Comparison of ENCODE assay signal across 8 mouse cellular contexts in the genomic region with DNA sequence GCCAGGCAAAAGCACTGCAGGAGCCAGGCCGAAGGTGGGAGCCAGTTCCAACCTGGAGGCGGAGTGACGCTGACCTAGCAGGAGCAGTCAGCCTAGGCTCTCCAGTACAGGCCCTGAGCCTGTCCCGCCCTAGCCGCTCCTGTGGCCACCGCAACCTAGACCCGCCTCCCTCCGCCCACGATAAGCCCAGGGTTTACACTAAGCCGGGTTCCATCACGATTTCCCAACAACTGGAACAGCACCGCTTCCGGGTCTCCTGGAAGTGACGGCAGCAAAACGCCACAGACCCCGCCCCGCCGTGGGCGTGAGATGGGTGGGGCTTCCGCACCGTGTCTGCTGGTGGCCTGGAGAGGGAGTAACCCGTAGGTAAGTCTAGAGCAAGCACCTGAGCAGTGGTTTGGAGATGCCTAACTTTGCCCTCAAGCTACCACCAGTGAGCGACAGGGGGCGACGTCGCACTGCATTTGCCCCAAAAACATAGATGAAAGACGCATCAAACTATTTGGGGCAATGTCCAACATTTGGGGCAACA. TPM values are rescaled to one million over a fixed set of nuclear protein-coding genes. Genes with fewer than 3 reads are reported as not detected.
DNase-seq lines count a peak whose midpoint lies in the region; ATAC-seq lines count a peak whose summit lies in the region.

No protein-coding gene starts in this region.

- H3K4me1 ChIP-seq in hindbrain, embryonic 16.5 days (ENCODE audit: control insufficient read depth, insufficient read depth, low read depth, low read length) = peaks cover 34% of the 10 kb centered on the region

- peak overlapping the region; percentile 68 for H3K9ac ChIP-seq in hindbrain, embryonic 16.5 days (ENCODE audit: low read depth, low read length)

- H3K27ac ChIP-seq in hindbrain, embryonic 16.5 days (ENCODE audit: low read depth, low read length) = peak overlapping the region; percentile 5; the same call in 1 of the 2 replicates
- H3K27ac ChIP-seq in macrophage = peak overlapping the region; percentile 15; the same call in 1 of the 2 replicates

- H3K36me3 ChIP-seq in hindbrain, embryonic 16.5 days (ENCODE audit: control insufficient read depth, insufficient read depth, low read length) = peaks cover 26% of the 10 kb centered on the region
- peaks cover 34% of the 10 kb centered on the region for H3K36me3 ChIP-seq in macrophage (ENCODE audit: inconsistent target)

- 0% methylated on average over 24 of the region's 27 CpGs for WGBS in hindbrain, embryonic 16.5 days
- 2% methylated on average over 27 of the region's 27 CpGs for WGBS in macrophage (ENCODE audit: missing documents)

- peak overlapping the region; percentile 84 for H3K4me2 ChIP-seq in hindbrain, embryonic 16.5 days (ENCODE audit: low read length)

- peak; percentile 89 for ATAC-seq in hindbrain, embryonic 16.5 days

- peak overlapping the region; percentile 56 for H3K4me3 ChIP-seq in hindbrain, embryonic 16.5 days (ENCODE audit: low read length)
- peak overlapping the region; percentile 68 for H3K4me3 ChIP-seq in macrophage (ENCODE audit: inconsistent target)

- H3K27me3 ChIP-seq in hindbrain, embryonic 16.5 days (replicated peaks; ENCODE audit: control insufficient read depth, insufficient read depth, low read length) = no peaks in the 10 kb centered on the region

- peak; percentile 93 for DNase-seq in WW6 (ENCODE audit: low read depth, low spot score)
- DNase-seq in cerebellum, postnatal 4 days (ENCODE audit: low spot score in 2 of 2) = peak; percentile 80 to 88
- peak; percentile 96 for DNase-seq in gastrocnemius, adult 18-20 months (ENCODE audit: low spot score)
- DNase-seq in left cerebral cortex, adult 18-20 months (ENCODE audit: low spot score in 2 of 2) = peak; percentile 93 to 95
- DNase-seq in right cerebral cortex, adult 18-20 months = peak; percentile 94
- peak; percentile 81 for DNase-seq in urinary bladder, postnatal 10 days (ENCODE audit: low spot score)

- H3K9me3 ChIP-seq in hindbrain, embryonic 16.5 days (ENCODE audit: control insufficient read depth, low read length) = no peaks in the 10 kb centered on the region

- peaks cover 61% of the 10 kb centered on the region for H3K79me2 ChIP-seq in macrophage (ENCODE audit: inconsistent target)

RNA-seq across cellular contexts. Expression of a gene that starts 1.8 kb away (rescaled TPM):
- total RNA-seq in gastrocnemius, adult 18-20 months (2021) = 10 to 100 TPM; 68.5 to 70.8 TPM
- 450 and 472 TPM in 2 replicates for polyA plus RNA-seq in hindbrain, embryonic 16.5 days (2015; fragmentation: Nextera tagmentation; extraction: Ambion mirVana)
- total RNA-seq in left cerebral cortex, adult 18-20 months (2021) = 100 to 1,000 TPM; 252 TPM
- total RNA-seq in macrophage (2018; cell fraction: chromatin; rRNA removed) = 10 to 100 TPM; 14.8 to 96.9 (median 38.8) TPM
- 100 to 1,000 TPM; 128 to 184 (median 157) TPM for total RNA-seq in macrophage (2018; cell fraction: cytosol; rRNA removed)
- 100 to 1,000 TPM in 6 of 26 experiments, 10 to 100 TPM in 20; 41.5 to 143 (median 77.1) TPM for total RNA-seq in macrophage (2018; cell fraction: nucleus; rRNA removed)
- polyA plus RNA-seq in macrophage (2018) = 92.9 to 162 TPM (median 155 TPM) in 3 replicates

RNA-seq across cellular contexts. Expression of a gene that starts 6.1 kb away (rescaled TPM):
- total RNA-seq in gastrocnemius, adult 18-20 months (2021) = not detected
- not detected in 2 replicates for polyA plus RNA-seq in hindbrain, embryonic 16.5 days (2015; fragmentation: Nextera tagmentation; extraction: Ambion mirVana)
- total RNA-seq in left cerebral cortex, adult 18-20 months (2021) = not detected
- total RNA-seq in macrophage (2018; cell fraction: chromatin; rRNA removed) = under 1 TPM in 4 of 26 experiments, not detected in 22; 0.25 to 0.57 (median 0.45) TPM
- not detected for total RNA-seq in macrophage (2018; cell fraction: cytosol; rRNA removed)
- total RNA-seq in macrophage (2018; cell fraction: nucleus; rRNA removed) = under 1 TPM in 2 of 26 experiments, not detected in 24; 0.35 to 1.00 TPM
- polyA plus RNA-seq in macrophage (2018) = not detected in 3 replicates

RNA-seq across cellular contexts. Expression of a gene that starts 6.7 kb away (rescaled TPM):
- total RNA-seq in gastrocnemius, adult 18-20 months (2021) = 1 to 10 TPM; 6.6 to 7.6 TPM
- polyA plus RNA-seq in hindbrain, embryonic 16.5 days (2015; fragmentation: Nextera tagmentation; extraction: Ambion mirVana) = 10.4 and 12.6 TPM in 2 replicates
- total RNA-seq in left cerebral cortex, adult 18-20 months (2021) = 10 to 100 TPM; 20.2 to 20.7 TPM
- total RNA-seq in macrophage (2018; cell fraction: chromatin; rRNA removed) = 10 to 100 TPM in 21 of 26 experiments, 1 to 10 TPM in 5; 4.9 to 46.1 (median 17.6) TPM
- total RNA-seq in macrophage (2018; cell fraction: cytosol; rRNA removed) = 10 to 100 TPM in 24 of 26 experiments, 1 to 10 TPM in 2; 8.6 to 24.5 (median 14.6) TPM
- total RNA-seq in macrophage (2018; cell fraction: nucleus; rRNA removed) = 10 to 100 TPM in 25 of 26 experiments, 1 to 10 TPM in 1; 9.0 to 32.8 (median 20.7) TPM
- 10.6 to 11.9 TPM (median 10.9 TPM) in 3 replicates for polyA plus RNA-seq in macrophage (2018)

RNA-seq across cellular contexts. Expression of a gene that starts 23.7 kb away (rescaled TPM):
- 1 to 10 TPM; 6.3 to 6.6 TPM for total RNA-seq in gastrocnemius, adult 18-20 months (2021)
- polyA plus RNA-seq in hindbrain, embryonic 16.5 days (2015; fragmentation: Nextera tagmentation; extraction: Ambion mirVana) = 15.0 and 18.2 TPM in 2 replicates
- total RNA-seq in left cerebral cortex, adult 18-20 months (2021) = 10 to 100 TPM; 24.9 to 26.1 TPM
- total RNA-seq in macrophage (2018; cell fraction: chromatin; rRNA removed) = 100 to 1,000 TPM in 19 of 26 experiments, 10 to 100 TPM in 7; 48.6 to 324 (median 123) TPM
- total RNA-seq in macrophage (2018; cell fraction: cytosol; rRNA removed) = 10 to 100 TPM; 23.9 to 74.5 (median 39.1) TPM
- 100 to 1,000 TPM in 20 of 26 experiments, 10 to 100 TPM in 6; 67.0 to 272 (median 130) TPM for total RNA-seq in macrophage (2018; cell fraction: nucleus; rRNA removed)
- 18.0 to 19.9 TPM (median 19.3 TPM) in 3 replicates for polyA plus RNA-seq in macrophage (2018)

RNA-seq across cellular contexts. Expression of a gene that starts 27.6 kb away (rescaled TPM):
- total RNA-seq in gastrocnemius, adult 18-20 months (2021) = not detected
- polyA plus RNA-seq in hindbrain, embryonic 16.5 days (2015; fragmentation: Nextera tagmentation; extraction: Ambion mirVana) = 0.29 TPM in 1 of 2 replicates, not detected in the other
- total RNA-seq in left cerebral cortex, adult 18-20 months (2021) = not detected
- total RNA-seq in macrophage (2018; cell fraction: chromatin; rRNA removed) = 1 to 10 TPM in 1 of 26 experiments, not detected in 25; 1.2 TPM
- total RNA-seq in macrophage (2018; cell fraction: cytosol; rRNA removed) = under 1 TPM in 1 of 26 experiments, not detected in 25; 0.14 TPM
- 1 to 10 TPM in 1 of 26 experiments, not detected in 25; 2.2 TPM for total RNA-seq in macrophage (2018; cell fraction: nucleus; rRNA removed)
- polyA plus RNA-seq in macrophage (2018) = not detected in 3 replicates

Comparison
In these comparisons a context has a peak if more than half of its experiments do, and no peak if none do; other contexts are left out.
1. Peak in every context shown above with its lines: DNase-seq, ATAC-seq, H3K4me3 ChIP-seq and H3K27ac ChIP-seq.